Mouse (Mus musculus): Measurements from ENCODE around the gene Exoc6b. TPM values are rescaled to one million over a fixed set of nuclear protein-coding genes. Genes with fewer than 3 reads are reported as not detected.

Gene Exoc6b
- polyA plus RNA-seq, 1 experiment from 2014 or later: 15.2 TPM

- Histone ChIP-seq H3K4me3 (no peak overlapping the region), H3K4me1 (replicated peaks) (no peaks in the 10 kb centered on the region), H3K9ac (no peak overlapping the region), H3K4me2 (no peak overlapping the region), H3K9me3 (replicated peaks) (no peaks in the 10 kb centered on the region), H3K36me3 (no peaks in the 10 kb centered on the region), H3K27ac (no peak overlapping the region), H3K27me3 (no peaks in the 10 kb centered on the region)
- WGBS: 87% methylated on average over 1 of the region's 1 CpGs
- no peak for ATAC-seq (replicated peaks; ENCODE audit: insufficient number of reproducible peaks, insufficient read depth, low FRiP score, low read depth)
Measured at GRCm38 (mm10) chr6:84968531-84968930, 100.8 kb downstream of the Exoc6b start.

GRCm38 (mm10) chr6:84964729-84965415 lies 104.4 kb downstream of the Exoc6b start:
- no peaks in the 10 kb centered on the region for H3K4me1 ChIP-seq (replicated peaks)
- no peak overlapping the region for H3K4me2 ChIP-seq
- no peak overlapping the region for H3K27ac ChIP-seq
- 78% methylated on average over 5 of the region's 5 CpGs for WGBS
- no peak overlapping the region for H3K9ac ChIP-seq
- no peaks in the 10 kb centered on the region for H3K9me3 ChIP-seq (replicated peaks)
- no peaks in the 10 kb centered on the region for H3K27me3 ChIP-seq
- no peak overlapping the region for H3K4me3 ChIP-seq
- no peak for ATAC-seq (replicated peaks; ENCODE audit: insufficient number of reproducible peaks, insufficient read depth, low FRiP score, low read depth)
- H3K36me3 ChIP-seq: no peaks in the 10 kb centered on the region

- no peak overlapping the region for H3K27ac ChIP-seq
- H3K9ac ChIP-seq: no peak overlapping the region
- no peak for ATAC-seq (replicated peaks; ENCODE audit: insufficient number of reproducible peaks, insufficient read depth, low FRiP score, low read depth)
- H3K4me2 ChIP-seq: no peak overlapping the region
- 32% methylated on average over 1 of the region's 1 CpGs for WGBS
- H3K36me3 ChIP-seq: no peaks in the 10 kb centered on the region
- no peak overlapping the region for H3K4me3 ChIP-seq
- no peaks in the 10 kb centered on the region for H3K4me1 ChIP-seq (replicated peaks)
- no peaks in the 10 kb centered on the region for H3K9me3 ChIP-seq (replicated peaks)
- no peaks in the 10 kb centered on the region for H3K27me3 ChIP-seq
Measured at GRCm38 (mm10) chr6:84963044-84963443, 106.3 kb downstream of the Exoc6b start.

- Histone ChIP-seq H3K27me3 (no peaks in the 10 kb centered on the region), H3K9ac (no peak overlapping the region), H3K4me3 (no peak overlapping the region), H3K4me1 (replicated peaks) (no peaks in the 10 kb centered on the region), H3K9me3 (replicated peaks) (no peaks in the 10 kb centered on the region), H3K4me2 (no peak overlapping the region), H3K27ac (no peak overlapping the region), H3K36me3 (no peaks in the 10 kb centered on the region)
- ATAC-seq (replicated peaks; ENCODE audit: insufficient number of reproducible peaks, insufficient read depth, low FRiP score, low read depth): no peak
- 85% methylated on average over 3 of the region's 3 CpGs for WGBS
Measured at GRCm38 (mm10) chr6:84961763-84962162, 107.5 kb downstream of the Exoc6b start.

GRCm38 (mm10) chr6:84959520-84959919 lies 109.8 kb downstream of the Exoc6b start:
- no peak overlapping the region for H3K9ac ChIP-seq
- ATAC-seq (replicated peaks; ENCODE audit: insufficient number of reproducible peaks, insufficient read depth, low FRiP score, low read depth): no peak
- no peaks in the 10 kb centered on the region for H3K4me1 ChIP-seq (replicated peaks)
- WGBS: 67% methylated on average over 2 of the region's 2 CpGs
- H3K9me3 ChIP-seq (replicated peaks): no peaks in the 10 kb centered on the region
- no peak overlapping the region for H3K27ac ChIP-seq
- H3K4me2 ChIP-seq: no peak overlapping the region
- no peak overlapping the region for H3K4me3 ChIP-seq
- no peaks in the 10 kb centered on the region for H3K27me3 ChIP-seq
- no peaks in the 10 kb centered on the region for H3K36me3 ChIP-seq

GRCm38 (mm10) chr6:84951621-84952020 lies 117.7 kb downstream of the Exoc6b start:
- H3K27me3 ChIP-seq: no peaks in the 10 kb centered on the region
- H3K4me2 ChIP-seq: no peak overlapping the region
- no peak for ATAC-seq (replicated peaks; ENCODE audit: insufficient number of reproducible peaks, insufficient read depth, low FRiP score, low read depth)
- H3K4me3 ChIP-seq: no peak overlapping the region
- H3K27ac ChIP-seq: no peak overlapping the region
- H3K4me1 ChIP-seq (replicated peaks): no peaks in the 10 kb centered on the region
- 71% methylated on average over 1 of the region's 1 CpGs for WGBS
- H3K36me3 ChIP-seq: no peaks in the 10 kb centered on the region
- H3K9ac ChIP-seq: no peak overlapping the region
- H3K9me3 ChIP-seq (replicated peaks): no peaks in the 10 kb centered on the region

DNA sequence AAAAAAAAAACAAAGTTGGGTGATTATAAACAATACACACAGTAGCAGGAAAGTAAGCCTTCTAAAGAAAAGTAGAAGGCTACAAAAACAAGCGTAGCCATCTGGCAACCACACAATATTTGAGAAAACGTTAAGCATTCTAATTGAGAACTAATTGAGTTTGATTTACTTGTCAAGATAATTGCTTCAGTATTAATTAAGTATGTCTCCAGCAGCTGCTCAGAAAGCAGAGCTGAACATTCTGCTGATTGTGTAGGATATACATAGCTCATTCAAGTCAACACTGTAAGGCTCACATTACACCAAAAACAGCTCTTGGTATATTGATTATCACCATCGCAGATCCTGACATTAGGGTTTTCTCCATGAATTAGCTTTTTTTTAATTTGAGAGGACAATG lies 122.7 kb downstream of the Exoc6b start:
- no peak for ATAC-seq (replicated peaks; ENCODE audit: insufficient number of reproducible peaks, insufficient read depth, low FRiP score, low read depth)
- 67% methylated on average over 3 of the region's 3 CpGs for WGBS
- Histone ChIP-seq H3K36me3 (no peaks in the 10 kb centered on the region), H3K9me3 (replicated peaks) (no peaks in the 10 kb centered on the region), H3K4me3 (no peak overlapping the region), H3K27ac (no peak overlapping the region), H3K9ac (no peak overlapping the region), H3K27me3 (no peaks in the 10 kb centered on the region), H3K4me1 (replicated peaks) (peaks cover 2% of the 10 kb centered on the region), H3K4me2 (no peak overlapping the region)

DNA sequence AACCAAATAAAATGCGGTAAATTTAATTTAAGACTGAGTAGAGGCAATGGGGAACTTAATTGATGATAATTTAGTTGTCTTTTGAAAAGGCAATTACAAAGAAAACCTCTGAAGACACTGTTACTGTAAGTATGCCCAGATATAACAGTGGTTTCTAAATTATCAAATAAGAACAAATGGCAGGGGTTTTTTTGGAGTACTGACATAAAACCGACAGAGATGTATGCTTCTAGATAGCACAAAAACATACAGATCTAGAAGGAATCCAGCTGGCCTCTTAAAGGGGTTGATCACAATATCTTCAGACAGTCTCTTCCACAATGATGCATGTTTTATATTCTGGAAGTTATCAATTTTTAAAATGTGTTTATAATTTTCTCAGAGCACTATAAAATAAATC lies 123.2 kb downstream of the Exoc6b start:
- Histone ChIP-seq H3K9ac (no peak overlapping the region), H3K9me3 (replicated peaks) (no peaks in the 10 kb centered on the region), H3K27me3 (no peaks in the 10 kb centered on the region), H3K4me3 (no peak overlapping the region), H3K27ac (no peak overlapping the region), H3K4me1 (replicated peaks) (peaks cover 4% of the 10 kb centered on the region), H3K36me3 (no peaks in the 10 kb centered on the region), H3K4me2 (no peak overlapping the region)
- no peak for ATAC-seq (replicated peaks; ENCODE audit: insufficient number of reproducible peaks, insufficient read depth, low FRiP score, low read depth)
- whole genome bisulfite sequencing: 70% methylated on average over 2 of the region's 2 CpGs

DNA sequence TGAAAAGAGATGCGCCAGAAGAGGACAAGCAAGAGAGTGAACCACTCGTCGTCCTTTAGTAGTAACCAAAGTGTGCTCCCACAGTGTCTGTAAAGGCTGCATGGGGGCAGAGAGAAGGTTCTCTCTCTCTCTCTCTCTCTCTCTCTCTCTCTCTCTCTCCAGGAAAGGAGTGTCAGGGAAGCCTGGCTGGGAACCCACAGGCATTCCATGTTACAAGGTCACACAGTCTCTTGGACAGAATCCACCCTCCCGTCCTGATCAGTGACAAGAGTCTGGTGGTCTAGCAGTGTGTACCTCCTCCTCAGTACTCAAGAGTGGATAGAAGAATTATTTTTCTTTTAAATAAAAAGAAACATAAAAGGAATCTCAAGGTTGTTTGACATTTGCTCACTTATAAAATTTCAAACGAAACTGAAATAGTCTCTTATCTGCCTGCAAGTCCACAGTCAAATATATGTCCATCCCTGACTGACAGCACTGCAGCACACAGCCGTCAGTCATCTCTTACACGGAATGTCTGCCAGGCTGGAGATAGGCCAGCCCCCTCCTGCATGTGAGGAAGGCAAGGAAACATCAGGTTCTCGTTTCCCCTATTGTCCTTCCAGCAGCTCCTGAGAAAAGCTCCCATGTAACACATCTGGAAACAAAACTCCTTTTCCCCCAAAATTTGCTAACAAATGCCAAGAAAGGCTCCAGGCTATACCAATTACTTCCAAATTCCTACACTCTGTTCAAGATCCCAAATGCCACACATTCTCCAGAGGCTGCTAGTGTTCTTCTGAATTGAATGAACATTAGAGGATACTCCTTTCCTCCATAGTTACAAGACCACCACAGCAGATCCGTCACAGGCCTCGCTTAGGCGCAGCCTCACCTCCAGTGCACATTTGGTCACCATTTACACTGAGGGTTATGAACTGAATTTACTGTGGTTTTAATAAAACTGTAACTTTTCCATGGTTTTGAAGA lies 136.1 kb downstream of the Exoc6b start:
- Histone ChIP-seq H3K9me3 (replicated peaks) (no peaks in the 10 kb centered on the region), H3K4me1 (replicated peaks) (peaks cover 27% of the 10 kb centered on the region), H3K27ac (peak overlapping the region; percentile 82), H3K4me3 (no peak overlapping the region), H3K36me3 (no peaks in the 10 kb centered on the region), H3K9ac (no peak overlapping the region), H3K27me3 (no peaks in the 10 kb centered on the region), H3K4me2 (peak overlapping the region; percentile 6; the same call in 1 of the 2 replicates)
- ATAC-seq (replicated peaks; ENCODE audit: insufficient number of reproducible peaks, insufficient read depth, low FRiP score, low read depth): peak; percentile 84
- WGBS: 41% methylated on average over 11 of the region's 11 CpGs

DNA sequence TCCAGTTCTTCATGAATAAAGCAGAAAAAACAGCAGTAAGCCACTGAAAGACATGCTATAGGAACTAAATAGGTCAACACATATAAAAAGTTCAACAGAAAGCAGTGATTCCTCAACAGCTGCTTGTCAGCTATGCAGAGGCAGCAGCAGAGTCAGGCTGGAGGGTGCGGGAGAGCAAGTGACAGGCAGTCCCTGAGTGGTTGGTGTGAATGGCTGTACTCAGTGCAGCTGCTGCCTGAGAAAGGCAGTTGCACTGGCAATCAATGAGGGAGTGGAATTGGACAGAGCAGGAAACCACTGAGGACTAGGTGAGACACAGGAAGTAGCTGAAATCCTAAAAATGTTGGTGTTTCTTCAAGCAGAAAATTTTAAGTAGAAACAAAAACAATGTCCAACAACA lies 138.3 kb downstream of the Exoc6b start:
- Histone ChIP-seq H3K9me3 (replicated peaks) (no peaks in the 10 kb centered on the region), H3K27me3 (no peaks in the 10 kb centered on the region), H3K4me2 (no peak overlapping the region), H3K9ac (no peak overlapping the region), H3K4me1 (replicated peaks) (peaks cover 27% of the 10 kb centered on the region), H3K36me3 (no peaks in the 10 kb centered on the region), H3K4me3 (no peak overlapping the region), H3K27ac (no peak overlapping the region)
- WGBS: 19% methylated on average over 1 of the region's 1 CpGs
- ATAC-seq (replicated peaks; ENCODE audit: insufficient number of reproducible peaks, insufficient read depth, low FRiP score, low read depth): no peak

DNA sequence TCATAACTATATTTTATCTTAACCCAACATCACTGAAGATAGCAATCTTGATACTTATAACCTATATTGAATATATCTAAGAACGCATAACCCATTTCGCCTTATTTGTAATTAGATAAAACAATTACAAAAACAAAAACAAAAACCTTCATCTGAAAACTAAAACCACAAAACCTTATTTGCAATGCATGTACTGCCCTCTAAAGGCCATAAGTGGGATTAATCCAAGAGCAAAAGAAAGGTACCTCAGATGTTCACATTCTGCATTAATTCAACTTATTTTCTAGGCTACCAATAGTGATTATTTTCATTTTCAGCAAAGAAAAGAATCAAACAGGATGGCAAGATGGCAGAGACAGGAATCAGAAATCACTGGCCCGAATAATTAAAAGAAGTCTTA lies 143.2 kb downstream of the Exoc6b start:
- WGBS: 42% methylated on average over 3 of the region's 3 CpGs
- Histone ChIP-seq H3K4me3 (no peak overlapping the region), H3K9ac (no peak overlapping the region), H3K4me2 (no peak overlapping the region), H3K4me1 (replicated peaks) (peaks cover 12% of the 10 kb centered on the region), H3K9me3 (replicated peaks) (no peaks in the 10 kb centered on the region), H3K27ac (no peak overlapping the region), H3K36me3 (no peaks in the 10 kb centered on the region), H3K27me3 (no peaks in the 10 kb centered on the region)
- ATAC-seq (replicated peaks; ENCODE audit: insufficient number of reproducible peaks, insufficient read depth, low FRiP score, low read depth): no peak
